Comparison of ENCODE assay signal across 9 mouse cellular contexts in genomic region chr3:95224295-95224694, GRCm38 (mm10). TPM values are rescaled to one million over a fixed set of nuclear protein-coding genes. Genes with fewer than 3 reads are reported as not detected.
A peak's percentile ranks its signal among the peaks of the same experiment; 100 is the strongest.
DNase-seq lines count a peak whose midpoint lies in the region; ATAC-seq and TF ChIP-seq lines count a peak whose summit lies in the region.
"Had no signal": no experiment of that assay in that cellular context is flagged by ENCODE, and none has a peak within 500 bp of the region (broad histone marks: within the 10 kb centered on the region; RNA-seq: fewer than 3 reads in every experiment).

No protein-coding gene starts in this region.

- TF ChIP-seq CTCF in heart, adult 2 months (IDR thresholded peaks at IDR 0.05): no peak

- no peak for DNase-seq in heart, adult 2 months
- peak; percentile 29 for DNase-seq in Muller cell, postnatal 12 days (ENCODE audit: inconsistent ontology term)
- peak; percentile 64 for DNase-seq in limb, embryonic 11.5 days (ENCODE audit: low spot score)
- no peak for DNase-seq in c-Kit-positive CD71-positive TER-119-positive erythroid progenitor cells, embryonic 14.5 days (ENCODE audit: low spot score)
- no peak for DNase-seq in right cerebral cortex, postnatal 4 days
- no peak for DNase-seq in thymus, postnatal 4 days

- H3K79me2 ChIP-seq in heart, adult 2 months (replicated peaks; ENCODE audit: control insufficient read depth, insufficient read depth, low read length): peaks cover 3% of the 10 kb centered on the region; the same call in 1 of the 2 replicates

- TF ChIP-seq EP300 in heart, adult 2 months (IDR thresholded peaks at IDR 0.05; ENCODE audit: insufficient read depth, low read depth, low read length): no peak

- H3K27ac ChIP-seq in heart, embryonic 14.5 days (replicated peaks in 1 of 2; ENCODE audit: control insufficient read depth in 1 of 2, insufficient read depth in 1 of 2, low read depth in 2 of 2, low read length in 2 of 2): no peak overlapping the region
- H3K27ac ChIP-seq in heart, adult 2 months: no peak overlapping the region
- H3K27ac ChIP-seq in forebrain, embryonic 13.5 days: no peak overlapping the region
- H3K27ac ChIP-seq in limb, embryonic 11.5 days (replicated peaks; ENCODE audit: low read depth, low read length): no peak overlapping the region
- H3K27ac ChIP-seq: liver, embryonic 15.5 days had no signal

- H3K4me2 ChIP-seq in heart, embryonic 14.5 days (ENCODE audit: low read length): no peak overlapping the region
- H3K4me2 ChIP-seq in forebrain, embryonic 13.5 days: peak overlapping the region; percentile 94
- no peak overlapping the region for H3K4me2 ChIP-seq in limb, embryonic 11.5 days (ENCODE audit: low read depth, severe bottlenecking)
- H3K4me2 ChIP-seq: liver, embryonic 15.5 days had no signal

- H3K4me3 ChIP-seq in heart, embryonic 14.5 days (ENCODE audit: control insufficient read depth in 1 of 2, insufficient read depth in 1 of 2, low read depth in 1 of 2, low read length in 2 of 2): no peak overlapping the region
- H3K4me3 ChIP-seq in heart, adult 2 months: no peak overlapping the region
- peak overlapping the region; percentile 15; the same call in 1 of the 2 replicates for H3K4me3 ChIP-seq in forebrain, embryonic 13.5 days
- no peak overlapping the region for H3K4me3 ChIP-seq in limb, embryonic 11.5 days (ENCODE audit: low read depth, low read length)
- H3K4me3 ChIP-seq: liver, embryonic 15.5 days had no signal

- H3K4me1 ChIP-seq in heart, embryonic 14.5 days (ENCODE audit: control insufficient read depth in 2 of 2, insufficient read depth in 2 of 2, low read length in 2 of 2): peaks cover 3 to 18% of the 10 kb centered on the region in 2 experiments
- peaks cover 2% of the 10 kb centered on the region; the same call in 1 of the 2 replicates for H3K4me1 ChIP-seq in heart, adult 2 months (ENCODE audit: control insufficient read depth, insufficient read depth, low read length)
- H3K4me1 ChIP-seq in forebrain, embryonic 13.5 days: peaks cover 37% of the 10 kb centered on the region
- H3K4me1 ChIP-seq in limb, embryonic 11.5 days (ENCODE audit: control insufficient read depth, insufficient read depth, low read length): 0 out of 2 replicates have a peak, but pooled peaks cover 2% of the 10 kb centered on the region

- H3K9ac ChIP-seq in heart, embryonic 14.5 days (ENCODE audit: low read length): peak overlapping the region; percentile 28; the same call in 1 of the 2 replicates
- no peak overlapping the region for H3K9ac ChIP-seq in heart, adult 2 months (ENCODE audit: low read depth, low read length)
- no peak overlapping the region for H3K9ac ChIP-seq in forebrain, embryonic 13.5 days
- H3K9ac ChIP-seq in limb, embryonic 11.5 days (ENCODE audit: low read length): no peak overlapping the region
- H3K9ac ChIP-seq: liver, embryonic 15.5 days had no signal

- peaks cover 42% of the 10 kb centered on the region for H3K36me3 ChIP-seq in heart, embryonic 14.5 days (ENCODE audit: control insufficient read depth, insufficient read depth, low read length)
- H3K36me3 ChIP-seq in heart, adult 2 months (ENCODE audit: control insufficient read depth, insufficient read depth, low read length): no peaks in the 10 kb centered on the region
- H3K36me3 ChIP-seq in forebrain, embryonic 13.5 days (ENCODE audit: poor library complexity, severe bottlenecking): peaks cover 64% of the 10 kb centered on the region
- peaks cover 6% of the 10 kb centered on the region for H3K36me3 ChIP-seq in limb, embryonic 11.5 days (ENCODE audit: control insufficient read depth, insufficient read depth, low read length)

- ATAC-seq in heart, embryonic 14.5 days (ENCODE audit: insufficient number of reproducible peaks, insufficient read depth, low FRiP score, low read depth): no peak
- no peak for ATAC-seq in forebrain, embryonic 13.5 days
- ATAC-seq in limb, embryonic 11.5 days (ENCODE audit: insufficient number of reproducible peaks, low FRiP score, low TSS enrichment, low read depth): no peak

- intact Hi-C loops in heart, adult 2 months (cut with DNase I): no loop called here

- H3K27me3 ChIP-seq in heart, embryonic 14.5 days (ENCODE audit: control insufficient read depth, insufficient read depth, low read length): no peaks in the 10 kb centered on the region
- H3K27me3 ChIP-seq in heart, adult 2 months (ENCODE audit: control insufficient read depth, insufficient read depth, low read length): no peaks in the 10 kb centered on the region
- no peaks in the 10 kb centered on the region for H3K27me3 ChIP-seq in forebrain, embryonic 13.5 days
- H3K27me3 ChIP-seq in limb, embryonic 11.5 days (ENCODE audit: control insufficient read depth, insufficient read depth, low read length): no peaks in the 10 kb centered on the region
- H3K27me3 ChIP-seq: liver, embryonic 15.5 days had no signal

- WGBS in heart, embryonic 14.5 days: 30% methylated on average over 6 of the region's 6 CpGs
- WGBS in heart, adult 2 months: 24% methylated on average over 6 of the region's 6 CpGs
- WGBS in forebrain, embryonic 13.5 days: 12% methylated on average over 6 of the region's 6 CpGs
- WGBS in limb, embryonic 11.5 days: 28% methylated on average over 6 of the region's 6 CpGs

- TF ChIP-seq POLR2A in heart, adult 2 months (IDR thresholded peaks at IDR 0.05; ENCODE audit: insufficient read depth, low read depth, low read length): no peak

- no peaks in the 10 kb centered on the region for H3K9me3 ChIP-seq in heart, embryonic 14.5 days (ENCODE audit: control insufficient read depth, low read length)
- no peaks in the 10 kb centered on the region for H3K9me3 ChIP-seq in forebrain, embryonic 13.5 days (replicated peaks)
- no peaks in the 10 kb centered on the region for H3K9me3 ChIP-seq in limb, embryonic 11.5 days (ENCODE audit: control insufficient read depth, low read length)
- H3K9me3 ChIP-seq: liver, embryonic 15.5 days had no signal

RNA-seq across cellular contexts. Expression of gene Cdc42se1, which starts 4.2 kb away (rescaled TPM):
- 61.7 and 63.3 TPM in 2 replicates for polyA plus RNA-seq in heart, embryonic 14.5 days (2014; fragmentation: Nextera tagmentation; extraction: Ambion mirVana)
- 10 to 100 TPM; 16.8 to 18.9 TPM for total RNA-seq in heart, adult 2 months (2021)
- 19.0 and 24.2 TPM in 2 replicates for polyA plus RNA-seq in heart, adult 2 months (2012; rRNA removed)
- 92.3 and 96.3 TPM in 2 replicates for polyA plus RNA-seq in forebrain, embryonic 13.5 days (2015; fragmentation: Nextera tagmentation; extraction: Ambion mirVana)
- polyA plus RNA-seq in limb, embryonic 11.5 days (2014; fragmentation: Nextera tagmentation; extraction: Ambion mirVana): 80.1 and 89.6 TPM in 2 replicates

RNA-seq across cellular contexts. Expression of gene Gabpb2, which starts 6.6 kb away (rescaled TPM):
- polyA plus RNA-seq in heart, embryonic 14.5 days (2014; fragmentation: Nextera tagmentation; extraction: Ambion mirVana): 6.6 and 7.9 TPM in 2 replicates
- 10 to 100 TPM; 13.5 to 14.1 TPM for total RNA-seq in heart, adult 2 months (2021)
- polyA plus RNA-seq in heart, adult 2 months (2012; rRNA removed): 8.6 and 15.8 TPM in 2 replicates
- polyA plus RNA-seq in forebrain, embryonic 13.5 days (2015; fragmentation: Nextera tagmentation; extraction: Ambion mirVana): 7.7 and 8.5 TPM in 2 replicates
- 8.7 and 8.9 TPM in 2 replicates for polyA plus RNA-seq in limb, embryonic 11.5 days (2014; fragmentation: Nextera tagmentation; extraction: Ambion mirVana)

RNA-seq across cellular contexts. Expression of gene Mllt11, which starts 7.7 kb away (rescaled TPM):
- polyA plus RNA-seq in heart, embryonic 14.5 days (2014; fragmentation: Nextera tagmentation; extraction: Ambion mirVana): 12.6 and 14.2 TPM in 2 replicates
- total RNA-seq in heart, adult 2 months (2021): 1 to 10 TPM; 5.6 to 6.9 TPM
- polyA plus RNA-seq in heart, adult 2 months (2012; rRNA removed): 13.7 and 23.9 TPM in 2 replicates
- polyA plus RNA-seq in forebrain, embryonic 13.5 days (2015; fragmentation: Nextera tagmentation; extraction: Ambion mirVana): 174 and 191 TPM in 2 replicates
- polyA plus RNA-seq in limb, embryonic 11.5 days (2014; fragmentation: Nextera tagmentation; extraction: Ambion mirVana): 14.8 and 18.2 TPM in 2 replicates

RNA-seq across cellular contexts. Expression of gene Gm128, which starts 17.1 kb away (rescaled TPM):
- 0.23 and 0.46 TPM in 2 replicates for polyA plus RNA-seq in heart, embryonic 14.5 days (2014; fragmentation: Nextera tagmentation; extraction: Ambion mirVana)
- not detected for total RNA-seq in heart, adult 2 months (2021)
- 0.16 and 0.26 TPM in 2 replicates for polyA plus RNA-seq in heart, adult 2 months (2012; rRNA removed)
- 0.19 and 0.38 TPM in 2 replicates for polyA plus RNA-seq in forebrain, embryonic 13.5 days (2015; fragmentation: Nextera tagmentation; extraction: Ambion mirVana)
- polyA plus RNA-seq in limb, embryonic 11.5 days (2014; fragmentation: Nextera tagmentation; extraction: Ambion mirVana): 0.53 and 0.82 TPM in 2 replicates

RNA-seq across cellular contexts. Expression of gene Bnipl, which starts 26.7 kb away (rescaled TPM):
- polyA plus RNA-seq in heart, embryonic 14.5 days (2014; fragmentation: Nextera tagmentation; extraction: Ambion mirVana): not detected in 2 replicates
- not detected for total RNA-seq in heart, adult 2 months (2021)
- polyA plus RNA-seq in heart, adult 2 months (2012; rRNA removed): 0.12 and 0.25 TPM in 2 replicates
- not detected in 2 replicates for polyA plus RNA-seq in forebrain, embryonic 13.5 days (2015; fragmentation: Nextera tagmentation; extraction: Ambion mirVana)
- 1.1 and 1.6 TPM in 2 replicates for polyA plus RNA-seq in limb, embryonic 11.5 days (2014; fragmentation: Nextera tagmentation; extraction: Ambion mirVana)
- polyA plus RNA-seq: liver, embryonic 15.5 days had no signal

Comparison
In these comparisons a context has a peak if more than half of its experiments do, and no peak if none do; other contexts are left out.
1. DNase-seq: peak in Muller cell, postnatal 12 days (single experiment) and limb, embryonic 11.5 days (single experiment); none in heart, adult 2 months (0 of 2), c-Kit-positive CD71-positive TER-119-positive erythroid progenitor cells, embryonic 14.5 days (single experiment), right cerebral cortex, postnatal 4 days (single experiment) and thymus, postnatal 4 days (single experiment).